Mouse (Mus musculus): ENCODE measurements at regions not wholly inside any gene's neighbourhood (a gene's known extent, or its start where the extent isn't known, plus 50 kb on each side); places are given as distances from the start of the nearest gene placed in this dataset.
A peak's percentile ranks its signal among the peaks of the same experiment; 100 is the strongest.

DNA sequence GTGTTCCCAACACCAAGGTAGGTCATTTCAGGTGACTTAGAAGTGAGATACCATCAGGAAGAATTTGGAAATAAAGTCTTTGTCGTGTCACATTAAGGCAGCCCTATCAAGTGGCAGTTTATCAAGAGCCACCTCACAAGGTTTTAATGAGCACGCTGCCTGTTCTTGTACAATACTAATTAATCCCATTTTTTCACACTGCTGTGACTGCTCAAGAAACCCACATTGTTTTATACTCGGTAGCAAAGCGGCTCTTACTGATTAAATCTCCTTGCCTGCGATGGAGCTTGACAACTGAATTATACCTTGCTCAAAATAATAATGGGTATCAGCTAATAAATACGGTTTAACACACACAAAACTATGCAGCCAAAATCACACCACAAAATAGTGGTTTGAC lies 175.2 kb downstream of the Gm11011 start:
- no peak for DNase-seq
- Histone ChIP-seq H3K79me2 (replicated peaks; ENCODE audit: control insufficient read depth, insufficient read depth, low read length) (no peaks in the 10 kb centered on the region), H3K4me3 (no peak overlapping the region), H3K27ac (no peak overlapping the region), H3K4me1 (ENCODE audit: control insufficient read depth, insufficient read depth, low read length) (no peaks in the 10 kb centered on the region), H3K36me3 (ENCODE audit: control insufficient read depth, insufficient read depth, low read length) (no peaks in the 10 kb centered on the region), H3K27me3 (ENCODE audit: control insufficient read depth, insufficient read depth, low read length) (no peaks in the 10 kb centered on the region), H3K9ac (ENCODE audit: low read depth, low read length) (no peak overlapping the region)
- intact Hi-C loops (cut with DNase I): no loop called here
- TF ChIP-seq POLR2A (IDR thresholded peaks at IDR 0.05; ENCODE audit: insufficient read depth, low read depth, low read length) (no peak), CTCF (IDR thresholded peaks at IDR 0.05) (no peak)
- WGBS: 77% methylated on average over 6 of the region's 6 CpGs

DNA sequence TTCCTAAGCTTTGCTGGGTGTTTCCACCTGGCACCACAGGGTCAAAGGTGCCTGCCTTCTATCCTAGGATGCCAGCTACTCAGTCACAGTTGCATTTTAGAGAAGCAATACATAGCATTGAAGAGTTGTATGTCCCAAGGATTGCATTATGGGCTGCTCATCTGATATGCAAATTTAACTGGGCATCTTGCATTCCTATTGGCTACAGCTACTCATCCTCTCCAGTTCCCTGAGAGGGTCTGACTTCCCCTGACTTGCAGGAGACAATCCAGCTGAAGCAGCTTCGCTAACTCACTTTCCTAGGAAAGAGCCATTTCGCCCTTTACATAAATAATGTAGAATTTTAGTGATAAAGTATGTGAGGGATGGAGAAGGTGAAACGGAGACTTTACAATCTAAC lies 177.5 kb downstream of the Gm11011 start:
- WGBS: 59% methylated on average over 3 of the region's 3 CpGs
- H3K4me3 ChIP-seq: no peak overlapping the region

DNA sequence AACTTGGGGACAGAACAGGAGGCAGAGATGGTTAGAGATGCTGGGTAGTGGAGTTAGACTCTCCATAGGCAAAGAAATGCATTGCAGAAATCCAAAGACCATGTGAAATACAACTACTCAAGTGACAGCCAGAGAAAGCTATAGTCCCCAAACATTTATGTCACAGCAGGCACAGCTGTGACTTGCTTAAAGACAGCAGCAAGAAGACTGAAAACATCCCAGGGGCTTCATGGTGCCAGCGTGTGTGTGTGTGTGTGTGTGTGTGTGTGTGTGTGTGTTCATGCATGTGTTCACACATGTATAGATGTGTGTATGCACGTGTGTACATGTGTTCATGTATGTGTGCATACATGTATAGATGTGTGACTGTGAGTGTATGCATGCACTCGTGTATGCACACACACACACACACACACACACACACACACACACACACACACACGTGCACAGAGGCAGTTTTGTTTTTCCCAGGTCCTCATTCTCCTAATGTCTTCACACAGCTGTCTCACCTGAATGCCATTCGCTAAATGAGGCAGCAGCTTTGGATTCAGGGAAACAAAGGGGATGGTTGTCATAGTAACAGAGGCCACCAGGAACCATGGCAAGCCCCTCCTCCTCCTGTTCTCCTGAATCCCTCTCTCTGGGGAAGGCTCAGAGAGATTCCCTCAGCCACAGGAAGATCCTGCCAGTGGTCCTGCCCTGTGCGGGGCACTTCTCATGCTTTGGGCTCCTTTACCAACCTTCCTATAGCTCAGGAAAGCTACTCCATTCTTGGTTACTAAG lies 182.4 kb downstream of the Gm11011 start:
- intact Hi-C loops (cut with DNase I): no loop called here
- Histone ChIP-seq H3K79me2 (replicated peaks; ENCODE audit: control insufficient read depth, insufficient read depth, low read length) (no peaks in the 10 kb centered on the region), H3K27me3 (ENCODE audit: control insufficient read depth, insufficient read depth, low read length) (no peaks in the 10 kb centered on the region), H3K36me3 (ENCODE audit: control insufficient read depth, insufficient read depth, low read length) (no peaks in the 10 kb centered on the region), H3K9ac (ENCODE audit: low read depth, low read length) (no peak overlapping the region), H3K27ac (no peak overlapping the region), H3K4me1 (ENCODE audit: control insufficient read depth, insufficient read depth, low read length) (no peaks in the 10 kb centered on the region), H3K4me3 (no peak overlapping the region)
- TF ChIP-seq EP300 (IDR thresholded peaks at IDR 0.05; ENCODE audit: insufficient read depth, low read depth, low read length) (no peak), CTCF (IDR thresholded peaks at IDR 0.05) (no peak)
- no peak for DNase-seq
- WGBS: 39% methylated on average over 6 of the region's 6 CpGs

More for the DNA sequence above, 177.5 kb downstream of the Gm11011 start:
- TF ChIP-seq EP300 (IDR thresholded peaks at IDR 0.05; ENCODE audit: insufficient read depth, low read depth, low read length): no peak
- TF ChIP-seq POLR2A (IDR thresholded peaks at IDR 0.05; ENCODE audit: insufficient read depth, low read depth, low read length): no peak
- no peak for TF ChIP-seq CTCF (IDR thresholded peaks at IDR 0.05)
- no peaks in the 10 kb centered on the region for H3K27me3 ChIP-seq (ENCODE audit: control insufficient read depth, insufficient read depth, low read length)
- DNase-seq: no peak
- no peaks in the 10 kb centered on the region for H3K79me2 ChIP-seq (replicated peaks; ENCODE audit: control insufficient read depth, insufficient read depth, low read length)
- H3K9ac ChIP-seq (ENCODE audit: low read depth, low read length): no peak overlapping the region
- intact Hi-C loops (cut with DNase I): no loop called here
- H3K36me3 ChIP-seq (ENCODE audit: control insufficient read depth, insufficient read depth, low read length): no peaks in the 10 kb centered on the region
- H3K27ac ChIP-seq: no peak overlapping the region
- H3K4me1 ChIP-seq (ENCODE audit: control insufficient read depth, insufficient read depth, low read length): no peaks in the 10 kb centered on the region

DNA sequence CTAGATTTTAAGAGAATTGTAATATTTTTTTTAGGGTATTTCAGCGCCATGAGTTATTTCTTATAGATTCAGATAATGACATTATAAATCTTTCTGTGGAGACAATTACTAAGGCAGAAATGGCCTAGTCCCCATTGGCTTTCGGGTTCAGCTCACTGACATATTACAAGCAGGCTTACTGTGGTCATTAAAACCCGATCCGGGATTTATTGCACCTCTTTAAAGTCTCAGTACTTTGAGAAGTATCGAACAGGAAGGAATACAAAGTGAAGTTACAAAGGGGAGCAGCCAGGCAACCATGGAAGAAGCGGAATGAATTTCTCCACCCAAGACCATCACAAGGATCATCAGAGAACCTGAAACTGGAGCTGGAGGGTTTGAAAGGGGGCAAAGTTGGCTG lies 189.8 kb downstream of the Gm11011 start:
- no peak overlapping the region for H3K4me3 ChIP-seq
- no peaks in the 10 kb centered on the region for H3K36me3 ChIP-seq (ENCODE audit: control insufficient read depth, insufficient read depth, low read length)
- intact Hi-C loops (cut with DNase I): no loop called here
- DNase-seq: no peak
- H3K27ac ChIP-seq: no peak overlapping the region
- no peak overlapping the region for H3K9ac ChIP-seq (ENCODE audit: low read depth, low read length)
- H3K79me2 ChIP-seq (replicated peaks; ENCODE audit: control insufficient read depth, insufficient read depth, low read length): no peaks in the 10 kb centered on the region
- H3K27me3 ChIP-seq (ENCODE audit: control insufficient read depth, insufficient read depth, low read length): no peaks in the 10 kb centered on the region
- TF ChIP-seq CTCF (IDR thresholded peaks at IDR 0.05): no peak
- TF ChIP-seq POLR2A (IDR thresholded peaks at IDR 0.05; ENCODE audit: insufficient read depth, low read depth, low read length): no peak
- whole genome bisulfite sequencing: 88% methylated on average over 6 of the region's 6 CpGs
- H3K4me1 ChIP-seq (ENCODE audit: control insufficient read depth, insufficient read depth, low read length): no peaks in the 10 kb centered on the region

DNA sequence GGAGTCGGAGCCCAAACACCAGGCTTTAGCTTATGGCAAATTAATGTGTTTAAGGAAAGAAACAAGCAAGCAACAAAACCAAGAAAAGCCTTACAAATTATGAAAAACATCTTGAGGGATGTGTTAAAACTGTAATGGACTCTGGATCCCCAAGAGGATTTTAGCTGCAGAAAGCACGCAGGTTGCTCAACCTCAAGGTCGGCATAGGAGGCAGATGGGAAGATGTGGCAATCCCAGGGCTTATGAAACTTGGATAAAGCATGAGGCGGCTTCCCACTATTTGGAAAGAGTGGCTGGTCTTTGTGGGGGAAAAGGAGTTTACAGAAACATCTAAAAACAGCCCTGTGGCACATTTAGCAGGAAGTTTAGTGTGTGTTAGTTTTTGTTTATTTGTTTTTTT lies 190.5 kb downstream of the Gm11011 start:
- WGBS: 76% methylated on average over 4 of the region's 4 CpGs
- DNase-seq: peak in 1 of 2 experiments; percentile 4
- TF ChIP-seq EP300 (IDR thresholded peaks at IDR 0.05; ENCODE audit: insufficient read depth, low read depth, low read length) (no peak), CTCF (IDR thresholded peaks at IDR 0.05) (no peak), POLR2A (IDR thresholded peaks at IDR 0.05; ENCODE audit: insufficient read depth, low read depth, low read length) (no peak)
- no peak overlapping the region for H3K4me3 ChIP-seq
- no peaks in the 10 kb centered on the region for H3K36me3 ChIP-seq (ENCODE audit: control insufficient read depth, insufficient read depth, low read length)
- H3K79me2 ChIP-seq (replicated peaks; ENCODE audit: control insufficient read depth, insufficient read depth, low read length): no peaks in the 10 kb centered on the region
- H3K27me3 ChIP-seq (ENCODE audit: control insufficient read depth, insufficient read depth, low read length): no peaks in the 10 kb centered on the region
- H3K27ac ChIP-seq: no peak overlapping the region
- intact Hi-C loops (cut with DNase I): no loop called here
- H3K9ac ChIP-seq (ENCODE audit: low read depth, low read length): no peak overlapping the region
- H3K4me1 ChIP-seq (ENCODE audit: control insufficient read depth, insufficient read depth, low read length): no peaks in the 10 kb centered on the region

DNA sequence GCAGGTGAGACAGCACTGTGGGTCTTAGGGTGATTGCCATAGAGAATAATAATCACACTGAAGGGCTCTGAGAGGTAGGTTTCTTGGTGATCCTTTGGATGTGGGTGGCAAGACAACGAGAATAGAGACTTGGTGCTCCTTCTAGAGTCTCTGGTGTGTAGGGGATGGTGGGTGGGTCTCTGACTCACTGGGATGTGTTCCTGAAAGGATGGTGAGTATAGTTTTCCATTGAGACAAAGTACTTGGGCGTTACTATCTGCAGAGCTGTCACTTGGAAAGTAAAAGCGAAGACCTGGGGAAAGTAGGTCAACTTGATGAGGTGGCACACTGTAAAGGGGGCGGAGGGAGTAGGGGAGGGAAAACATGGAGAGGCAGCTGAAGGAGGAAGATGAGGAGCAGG lies 191.3 kb downstream of the Gm11011 start:
- Histone ChIP-seq H3K27ac (no peak overlapping the region), H3K79me2 (replicated peaks; ENCODE audit: control insufficient read depth, insufficient read depth, low read length) (no peaks in the 10 kb centered on the region), H3K4me1 (ENCODE audit: control insufficient read depth, insufficient read depth, low read length) (no peaks in the 10 kb centered on the region), H3K9ac (ENCODE audit: low read depth, low read length) (no peak overlapping the region), H3K36me3 (ENCODE audit: control insufficient read depth, insufficient read depth, low read length) (no peaks in the 10 kb centered on the region), H3K4me3 (no peak overlapping the region), H3K27me3 (ENCODE audit: control insufficient read depth, insufficient read depth, low read length) (no peaks in the 10 kb centered on the region)
- no peak for DNase-seq
- WGBS: 58% methylated on average over 4 of the region's 4 CpGs
- TF ChIP-seq EP300 (IDR thresholded peaks at IDR 0.05; ENCODE audit: insufficient read depth, low read depth, low read length) (no peak), POLR2A (IDR thresholded peaks at IDR 0.05; ENCODE audit: insufficient read depth, low read depth, low read length) (no peak), CTCF (IDR thresholded peaks at IDR 0.05) (no peak)
- intact Hi-C loops (cut with DNase I): no loop called here

Data from heart, adult 2 months (tissue).